ENCODE assay signal across 29 mouse cellular contexts in genomic region chr5:148141662-148142061, GRCm38 (mm10).
DNase-seq lines count a peak whose midpoint lies in the region; ATAC-seq and TF ChIP-seq lines count a peak whose summit lies in the region.
"Had no signal": no experiment of that assay in that cellular context is flagged by ENCODE, and none has a peak within 500 bp of the region (broad histone marks: within the 10 kb centered on the region; RNA-seq: fewer than 3 reads in every experiment).

No protein-coding gene starts in this region.

- no peak overlapping the region for H3K27ac ChIP-seq in layer of hippocampus, adult 2 months
- no peak overlapping the region for H3K27ac ChIP-seq in cortical plate, adult 2 months (ENCODE audit: insufficient read depth, low read length)
- no peak overlapping the region for H3K27ac ChIP-seq in kidney, embryonic 16.5 days (ENCODE audit: low read length)
- H3K27ac ChIP-seq: hindbrain, embryonic 12.5 days; kidney, embryonic 15.5 days; liver, embryonic 14.5 days; macrophage; midbrain, embryonic 13.5 days had no signal

- POLR2A ChIA-PET in Patski (lab: Charles Lee): no interaction called here

- TF ChIP-seq CTCF in layer of hippocampus, adult 2 months (conservative IDR thresholded peaks at IDR 0.05): peak; percentile 62
- TF ChIP-seq CTCF in Patski (IDR thresholded peaks at IDR 0.05): peak; percentile 39
- TF ChIP-seq CTCF in cortical plate, adult 2 months (IDR thresholded peaks at IDR 0.05; ENCODE audit: extremely low read depth, insufficient read depth, low read length): peak; percentile 20; the same call in 1 of the 2 replicates

- no peak overlapping the region for H3K4me2 ChIP-seq in kidney, embryonic 16.5 days (replicated peaks; ENCODE audit: low read depth, low read length)
- H3K4me2 ChIP-seq: hindbrain, embryonic 12.5 days; kidney, embryonic 15.5 days; midbrain, embryonic 13.5 days had no signal

- H3K27me3 ChIP-seq in Patski: peaks cover 10% of the 10 kb centered on the region
- H3K27me3 ChIP-seq in kidney, embryonic 16.5 days (ENCODE audit: insufficient read depth, low read length): no peaks in the 10 kb centered on the region
- H3K27me3 ChIP-seq: CH12.LX; hindbrain, embryonic 12.5 days; kidney, embryonic 15.5 days; midbrain, embryonic 13.5 days had no signal

- peak; percentile 24 to 31 for DNase-seq in cerebellum, postnatal 10 days
- DNase-seq in cerebellum, postnatal 36 days: no peak
- no peak for DNase-seq in layer of hippocampus, adult 2 months (ENCODE audit: low spot score in 2 of 2)
- no peak for DNase-seq in layer of hippocampus, adult 18-20 months (ENCODE audit: low spot score in 2 of 2)
- DNase-seq in Patski (ENCODE audit: low read depth, low spot score): no peak
- no peak for DNase-seq in kidney, adult 18-20 months
- DNase-seq: adrenal gland, adult 8-10 months; cerebellum, adult 11 months; cerebellum, adult 9-10 months; gastrocnemius, postnatal 10 days; heart, postnatal 14 days; kidney, adult 11 months; kidney, postnatal 36 days; layer of hippocampus, postnatal 36 days; liver; lung, adult 2 months; lung, postnatal 10 days; right cerebral cortex, adult 18-20 months; right cerebral cortex, postnatal 4 days had no signal

- CTCF ChIA-PET in Patski (lab: Charles Lee): no interaction called here

- H3K9me3 ChIP-seq in kidney, embryonic 16.5 days (ENCODE audit: low read length): no peaks in the 10 kb centered on the region
- H3K9me3 ChIP-seq: hindbrain, embryonic 12.5 days; kidney, embryonic 15.5 days; midbrain, embryonic 13.5 days had no signal

- no peak overlapping the region for H3K4me3 ChIP-seq in layer of hippocampus, adult 2 months
- H3K4me3 ChIP-seq in cortical plate, adult 2 months (ENCODE audit: insufficient read depth, low read length): no peak overlapping the region
- no peak overlapping the region for H3K4me3 ChIP-seq in kidney, embryonic 16.5 days (ENCODE audit: low read length)
- H3K4me3 ChIP-seq: erythroblast, embryonic 14.5 days; hindbrain, embryonic 12.5 days; kidney, embryonic 15.5 days; midbrain, embryonic 13.5 days had no signal

- H3K4me1 ChIP-seq in cortical plate, adult 2 months (ENCODE audit: control insufficient read depth, insufficient read depth, low read length): peaks cover 7% of the 10 kb centered on the region
- no peaks in the 10 kb centered on the region for H3K4me1 ChIP-seq in kidney, embryonic 16.5 days (ENCODE audit: insufficient read depth, low read length)
- H3K4me1 ChIP-seq: kidney, embryonic 15.5 days had no signal

- no peak overlapping the region for H3K9ac ChIP-seq in kidney, embryonic 16.5 days (replicated peaks; ENCODE audit: low read length)
- H3K9ac ChIP-seq: hindbrain, embryonic 12.5 days; kidney, embryonic 15.5 days; liver, embryonic 14.5 days; midbrain, embryonic 13.5 days had no signal

- no peak for ATAC-seq in Patski
- ATAC-seq in kidney, embryonic 16.5 days (ENCODE audit: low FRiP score, low TSS enrichment): no peak
- ATAC-seq: activated CD4-positive, CD25-positive, alpha-beta regulatory T cell, adult 4 months; midbrain, embryonic 13.5 days had no signal

- TF ChIP-seq POLR2A in cortical plate, adult 2 months (IDR thresholded peaks at IDR 0.05; ENCODE audit: extremely low read depth, insufficient read depth, low read length): no peak

- WGBS in kidney, embryonic 16.5 days: 96% methylated on average over 3 of the region's 3 CpGs

- in situ Hi-C loops in Patski (cut with MboI; ENCODE audit: low pct_unique_long_range_greater_than_20kb): no loop called here

- H3K36me3 ChIP-seq in kidney, embryonic 16.5 days (ENCODE audit: insufficient read depth, low read length): no peaks in the 10 kb centered on the region
- H3K36me3 ChIP-seq: hindbrain, embryonic 12.5 days; kidney, embryonic 15.5 days; midbrain, embryonic 13.5 days had no signal

Comparison
In these comparisons a context has a peak if more than half of its experiments do, and no peak if none do; other contexts are left out.
1. DNase-seq: peak in cerebellum, postnatal 10 days (2 of 2); none in cerebellum, postnatal 36 days (0 of 2), layer of hippocampus, adult 2 months (0 of 2), layer of hippocampus, adult 18-20 months (0 of 2), Patski (single experiment) and kidney, adult 18-20 months (single experiment).
2. Peak in every context shown above with its lines, with median percentiles within 50 percentile points of each other: CTCF ChIP-seq.